Mouse (Mus musculus) embryonic facial prominence, embryonic 11.5 days (tissue): ENCODE data around the gene Xirp1. TPM values are rescaled to one million over a fixed set of nuclear protein-coding genes. Genes with fewer than 3 reads are reported as not detected.

ENCODE experiments used
- ATAC-seq: fragments of 200-750 bp; cut with Nextera tagmentation; replicated peaks from 2 replicates; pipeline ENCODE4 v1.8.0; 2017; ENCODE audit warnings: low read depth; ENCODE audit not compliant: insufficient number of reproducible peaks, low FRiP score, low TSS enrichment
- DNase-seq: peaks from one replicate; pipeline ENCODE4 v3.0.0-alpha.2; 2015; ENCODE audit warnings: low spot score
- H3K27ac ChIP-seq: fragments of 300-500 bp; sonication (generic); replicated peaks from 2 replicates; pipeline ENCODE4 v1.5.1; 2014; ENCODE audit warnings: mild to moderate bottlenecking, low read depth, low read length, control low read depth
- H3K27me3 ChIP-seq: fragments of 300-500 bp; sonication (generic); 2 replicates; pipeline ENCODE4 v1.6.1; 2014; ENCODE audit warnings: mild to moderate bottlenecking, low read length, moderate library complexity, mixed read lengths; ENCODE audit not compliant: control insufficient read depth, insufficient read depth
- H3K36me3 ChIP-seq: fragments of 300-500 bp; sonication (generic); replicated peaks from 2 replicates; pipeline ENCODE4 v1.6.1; 2014; ENCODE audit warnings: low read depth, mild to moderate bottlenecking, low read length, moderate library complexity, mixed read lengths; ENCODE audit not compliant: control insufficient read depth, insufficient read depth
- H3K4me1 ChIP-seq: fragments of 300-500 bp; sonication (generic); 2 replicates; pipeline ENCODE4 v1.6.1; 2014; ENCODE audit warnings: low read length, mixed read lengths; ENCODE audit not compliant: control insufficient read depth, insufficient read depth
- H3K4me2 ChIP-seq: fragments of 300-500 bp; sonication (generic); 2 replicates; pipeline ENCODE4 v1.6.1; 2014; ENCODE audit warnings: low read depth, mild to moderate bottlenecking, control low read depth, low read length, moderate library complexity
- H3K4me3 ChIP-seq: fragments of 300-500 bp; sonication (generic); 2 replicates; pipeline ENCODE4 v1.5.1; 2014; ENCODE audit warnings: low read depth, low read length, control low read depth
- H3K9ac ChIP-seq: fragments of 300-500 bp; sonication (generic); replicated peaks from 2 replicates; pipeline ENCODE4 v1.6.1; 2014; ENCODE audit warnings: mild to moderate bottlenecking, control low read depth, low read length
- H3K9me3 ChIP-seq: fragments of 300-500 bp; sonication (generic); replicated peaks from 2 replicates; pipeline ENCODE4 v1.6.1; 2016; ENCODE audit warnings: mild to moderate bottlenecking, low read length, inconsistent platforms, mixed read lengths; ENCODE audit not compliant: control insufficient read depth
- WGBS: fragments of 180-500 bp; shearing (Covaris S2); extraction: QIAGEN DNeasy Blood & Tissue Kit; methylation state at CpG from one replicate; pipeline ENCODE4 v1.1.7; 2014; 5-methylcytosine and 5-hydroxymethylcytosine counted together
- polyA plus RNA-seq: library from polyadenylated mRNA; unstranded; fragments of >200 nt; fragmentation: Nextera tagmentation; extraction: Ambion mirVana; gene quantifications from 2 replicates; pipeline ENCODE4 v1.2.1, GENCODE M21; 2014

Gene Xirp1
- polyA plus RNA-seq, 1 experiment from 2014 or later = 0.13 TPM

DNA sequence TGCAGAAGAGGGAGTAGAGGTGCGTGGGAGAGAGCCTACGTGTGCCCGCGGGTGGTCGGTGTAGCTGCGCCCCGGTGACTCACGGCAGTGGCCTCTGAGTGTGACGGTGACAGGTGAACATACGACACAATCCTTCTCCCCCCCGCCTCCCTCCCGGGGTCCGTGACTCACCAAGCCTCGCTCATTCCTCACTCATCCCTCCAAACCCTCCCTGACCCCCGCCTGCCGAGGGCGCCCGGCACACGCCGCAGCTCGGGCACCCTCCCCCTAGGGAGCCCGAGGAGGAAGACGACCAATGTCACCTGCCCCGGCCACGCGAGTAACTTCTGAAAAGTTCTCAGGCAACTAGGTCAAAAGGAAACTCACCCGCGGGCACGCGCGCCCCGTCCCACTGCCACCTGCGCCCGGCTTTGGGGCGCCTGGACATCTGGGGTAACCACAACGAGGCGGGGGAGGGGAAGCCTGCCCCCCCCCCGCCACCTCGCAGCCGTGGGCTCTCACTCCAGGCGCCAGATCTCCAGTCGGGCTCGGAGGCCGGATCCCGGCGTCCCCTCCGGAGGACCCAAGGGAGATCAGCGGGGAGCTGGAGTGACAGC, 40.3 kb downstream of the Xirp1 start:
- peak overlapping the region; percentile 65 for H3K4me3 ChIP-seq
- H3K9ac ChIP-seq = peak overlapping the region; percentile 62
- under 1% methylated on average over 47 of the region's 48 CpGs for WGBS
- no peak for DNase-seq
- no peak overlapping the region; the same call in 1 of the 2 replicates for H3K27ac ChIP-seq
- 0 out of 2 replicates have a peak, but pooled peaks have one; percentile 0 for ATAC-seq
- no peaks in the 10 kb centered on the region for H3K27me3 ChIP-seq
- H3K9me3 ChIP-seq = no peaks in the 10 kb centered on the region
- peaks cover 30% of the 10 kb centered on the region for H3K4me1 ChIP-seq
- no peaks in the 10 kb centered on the region for H3K36me3 ChIP-seq
- peak overlapping the region; percentile 95 for H3K4me2 ChIP-seq

DNA sequence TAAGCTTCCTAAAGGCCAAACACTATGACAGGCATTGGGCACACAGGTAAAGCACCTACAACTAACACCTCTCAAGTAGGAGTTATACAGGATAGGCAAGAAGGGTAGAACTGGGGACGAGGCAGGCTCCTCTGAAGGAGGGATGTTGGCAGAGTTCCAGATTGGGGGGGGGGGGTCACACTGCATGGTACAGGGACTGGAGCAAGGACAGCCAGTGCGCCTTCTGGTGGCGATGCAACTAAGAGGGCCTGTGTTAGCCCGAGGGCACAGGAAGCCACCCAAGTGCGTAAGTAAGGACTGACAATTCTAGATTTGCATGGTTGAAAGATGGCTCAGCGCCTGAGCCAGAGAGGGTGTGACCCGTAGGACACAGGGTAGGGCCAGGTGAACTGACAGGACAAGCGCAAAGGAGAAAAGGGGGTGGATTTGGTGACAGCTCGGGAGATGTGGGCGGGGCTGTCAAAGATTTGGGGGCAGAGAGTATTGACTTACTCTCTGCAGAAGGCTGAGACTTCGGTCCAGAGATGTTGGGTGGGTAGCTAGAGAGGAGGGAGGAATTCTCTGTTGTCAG, 41.1 kb downstream of the Xirp1 start:
- Histone ChIP-seq H3K27ac (peak overlapping the region; percentile 93), H3K9me3 (no peaks in the 10 kb centered on the region), H3K27me3 (no peaks in the 10 kb centered on the region), H3K4me1 (peaks cover 31% of the 10 kb centered on the region), H3K9ac (peak overlapping the region; percentile 62; the same call in 1 of the 2 replicates), H3K4me2 (peak overlapping the region; percentile 95), H3K36me3 (no peaks in the 10 kb centered on the region), H3K4me3 (peak overlapping the region; percentile 65)
- 2% methylated on average over 11 of the region's 11 CpGs for WGBS
- ATAC-seq (peak; percentile 30), DNase-seq (peak; percentile 56)

DNA sequence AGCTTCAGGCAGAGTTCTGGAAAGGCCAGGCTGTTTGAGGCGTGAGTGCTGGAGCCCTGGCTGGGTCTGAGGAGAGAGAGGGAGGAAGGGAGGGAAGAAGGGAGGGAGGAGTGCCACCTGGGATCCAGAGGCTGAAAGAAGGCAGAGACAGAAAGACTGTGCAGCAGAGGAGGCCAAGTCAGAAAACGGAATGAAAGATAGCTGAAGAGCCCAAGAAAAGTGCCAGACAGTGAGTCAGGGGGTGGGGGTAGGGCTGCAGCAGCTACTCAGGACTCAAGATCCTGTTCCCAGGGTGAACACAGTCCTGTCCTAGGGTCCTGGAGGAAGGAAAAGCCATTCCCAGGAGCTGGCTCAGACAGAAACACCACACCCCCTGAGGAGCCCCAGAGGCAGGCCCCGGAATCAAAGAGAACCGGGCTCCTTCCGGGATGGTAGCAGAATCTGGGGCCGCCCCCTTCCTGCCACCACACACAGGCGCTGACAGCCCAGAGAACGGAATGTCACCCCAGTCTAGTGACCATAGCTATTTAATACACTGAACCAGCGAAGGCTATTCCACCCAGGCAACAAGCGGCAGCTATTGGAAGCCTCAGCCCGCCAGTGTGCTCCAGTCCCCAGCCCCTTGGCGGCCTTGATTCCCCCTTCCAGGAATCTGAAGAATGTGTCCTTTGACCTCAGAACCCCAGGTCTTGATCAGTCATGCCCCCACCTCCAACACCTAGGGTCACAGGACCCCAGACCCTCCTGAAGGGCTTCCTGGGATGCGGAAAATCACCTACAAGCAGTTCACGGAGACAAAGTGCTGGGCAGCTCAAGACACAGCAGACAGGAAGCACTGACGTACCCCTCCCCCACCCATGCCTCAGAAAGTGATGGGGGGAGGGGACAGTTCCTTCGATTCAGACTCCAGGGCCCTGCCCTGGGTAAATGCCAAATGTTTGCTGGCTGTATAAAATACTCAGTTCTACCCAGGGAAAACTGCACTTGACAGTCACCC, 41.9 kb downstream of the Xirp1 start:
- ATAC-seq = peak; percentile 14
- peaks cover 31% of the 10 kb centered on the region for H3K4me1 ChIP-seq
- H3K4me2 ChIP-seq = peak overlapping the region; percentile 95
- no peaks in the 10 kb centered on the region for H3K9me3 ChIP-seq
- no peaks in the 10 kb centered on the region for H3K27me3 ChIP-seq
- WGBS = under 1% methylated on average over 16 of the region's 16 CpGs
- peak overlapping the region; percentile 93 for H3K27ac ChIP-seq
- DNase-seq = peak; percentile 86
- peak overlapping the region; percentile 31 for H3K4me3 ChIP-seq
- peak overlapping the region; percentile 8 for H3K9ac ChIP-seq
- no peaks in the 10 kb centered on the region for H3K36me3 ChIP-seq

DNA sequence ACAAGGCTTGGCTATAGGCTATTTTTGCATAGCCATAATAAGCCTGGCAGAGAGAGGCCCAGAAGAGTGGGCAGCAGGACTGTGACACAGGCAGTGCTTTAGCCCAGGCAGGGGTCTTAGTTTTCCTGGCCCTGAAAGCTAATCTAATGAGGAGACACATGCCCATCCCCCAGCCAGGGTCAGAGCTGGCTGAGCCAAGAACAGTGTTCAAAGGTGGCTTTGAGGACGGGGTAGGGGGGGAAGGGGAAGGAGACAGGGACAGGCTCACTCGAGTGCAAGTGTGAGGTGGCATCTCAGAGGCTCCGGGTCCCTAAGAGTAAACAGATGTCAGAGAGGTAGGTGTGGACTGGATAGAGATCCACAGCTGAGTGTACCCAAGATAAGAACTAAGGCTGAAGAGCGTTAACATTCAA, 42.6 kb downstream of the Xirp1 start:
- H3K9me3 ChIP-seq = no peaks in the 10 kb centered on the region
- H3K4me1 ChIP-seq = peaks cover 30% of the 10 kb centered on the region
- H3K9ac ChIP-seq = peak overlapping the region; percentile 8; the same call in 1 of the 2 replicates
- DNase-seq = no peak
- peak overlapping the region; percentile 95 for H3K4me2 ChIP-seq
- 4% methylated on average over 4 of the region's 4 CpGs for WGBS
- H3K27ac ChIP-seq = peak overlapping the region; percentile 93
- ATAC-seq = no peak
- no peaks in the 10 kb centered on the region for H3K27me3 ChIP-seq
- no peak overlapping the region for H3K4me3 ChIP-seq
- no peaks in the 10 kb centered on the region for H3K36me3 ChIP-seq

DNA sequence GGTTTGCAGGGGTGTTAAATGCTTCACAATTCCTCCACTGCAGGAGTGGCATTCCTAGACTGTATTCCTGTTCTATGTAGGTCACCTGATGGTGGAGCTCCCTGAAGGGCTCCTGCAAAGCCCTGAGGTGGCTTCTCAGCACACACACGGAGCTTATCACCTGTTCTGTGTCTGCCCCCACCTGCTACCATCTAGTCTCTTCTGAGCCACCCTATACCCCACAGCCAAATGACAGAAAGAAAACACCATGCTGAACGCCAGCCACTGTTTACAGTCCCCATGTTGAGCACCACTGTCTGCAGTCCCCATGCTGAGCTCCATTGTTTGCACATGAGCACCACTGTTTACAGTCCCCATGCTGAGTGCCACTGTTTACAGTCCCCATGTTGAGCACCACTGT, 43.6 kb downstream of the Xirp1 start:
- ATAC-seq (no peak), DNase-seq (no peak)
- Histone ChIP-seq H3K4me2 (no peak overlapping the region), H3K27me3 (no peaks in the 10 kb centered on the region), H3K9ac (no peak overlapping the region), H3K36me3 (no peaks in the 10 kb centered on the region), H3K4me1 (peaks cover 29% of the 10 kb centered on the region), H3K9me3 (no peaks in the 10 kb centered on the region), H3K4me3 (no peak overlapping the region), H3K27ac (no peak overlapping the region)
- 61% methylated on average over 2 of the region's 2 CpGs for WGBS

DNA sequence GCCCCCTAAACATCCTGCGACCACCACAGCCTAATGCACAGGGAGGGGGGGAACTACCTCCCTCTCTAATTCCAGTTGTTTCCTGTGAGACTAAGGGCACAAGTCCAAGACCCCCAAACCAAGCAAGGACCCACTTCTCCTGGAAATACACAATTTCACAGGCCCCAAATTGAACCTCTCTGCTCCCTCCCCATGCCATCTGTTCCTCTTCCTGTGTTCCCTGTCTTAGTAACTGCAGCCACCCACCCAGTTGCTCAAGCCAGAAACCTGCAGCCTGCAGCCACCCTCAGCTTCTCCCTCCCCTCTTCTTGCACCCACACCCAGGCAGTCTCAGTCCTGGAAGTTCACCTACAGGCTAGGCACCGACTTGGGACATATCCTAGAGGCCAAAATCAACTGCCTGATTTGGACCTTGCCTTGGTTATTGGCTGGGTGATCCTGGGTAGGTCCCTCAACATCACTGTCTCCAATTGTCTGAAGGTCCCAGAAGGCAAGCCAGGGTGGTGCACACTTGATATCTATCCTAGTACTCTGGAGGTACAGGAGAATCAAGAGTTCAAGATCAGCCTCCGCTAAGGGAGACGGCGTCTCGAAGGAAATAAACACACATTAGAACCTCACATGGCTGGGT, 44.5 kb downstream of the Xirp1 start:
- no peaks in the 10 kb centered on the region for H3K27me3 ChIP-seq
- H3K9ac ChIP-seq = no peak overlapping the region
- ATAC-seq (no peak), DNase-seq (no peak)
- H3K4me1 ChIP-seq = peaks cover 26% of the 10 kb centered on the region
- H3K36me3 ChIP-seq = no peaks in the 10 kb centered on the region
- WGBS = 83% methylated on average over 6 of the region's 6 CpGs
- no peak overlapping the region for H3K4me3 ChIP-seq
- H3K4me2 ChIP-seq = no peak overlapping the region
- no peaks in the 10 kb centered on the region for H3K9me3 ChIP-seq
- H3K27ac ChIP-seq = 0 out of 2 replicates have a peak overlapping the region, but pooled peaks have one; percentile 20

DNA sequence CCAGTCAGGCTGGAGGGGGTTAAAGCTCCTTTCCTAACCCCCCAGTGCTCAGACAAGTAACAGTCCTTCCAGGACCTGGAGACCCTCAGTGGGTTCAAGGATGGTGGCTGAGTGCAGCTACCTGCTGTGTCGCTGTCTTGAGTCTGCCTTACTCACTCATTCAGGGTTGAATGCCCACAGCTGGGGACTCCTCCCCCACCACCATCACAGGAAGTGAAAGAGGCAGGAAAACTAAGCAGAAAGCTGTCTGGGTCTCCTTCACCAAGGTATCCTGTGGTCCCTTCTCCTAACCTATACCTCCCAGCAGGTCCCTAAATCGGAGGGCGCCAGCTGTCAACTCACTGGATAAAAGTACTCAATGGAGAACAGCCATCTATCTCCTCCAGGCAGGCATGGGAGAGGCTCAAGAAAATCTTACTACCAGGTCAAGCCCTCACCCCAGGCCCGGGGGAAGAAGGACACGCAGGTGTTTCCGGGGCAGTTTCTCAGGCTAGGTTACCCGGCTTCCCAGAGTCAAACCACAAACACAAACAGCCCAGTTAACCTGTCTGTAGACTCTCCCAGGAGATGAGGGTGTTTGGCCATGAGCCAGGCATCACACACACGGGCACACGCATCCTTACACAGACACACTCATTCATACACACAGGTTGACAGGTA, 45.1 kb downstream of the Xirp1 start:
- 49% methylated on average over 9 of the region's 9 CpGs for WGBS
- ATAC-seq (no peak), DNase-seq (no peak)
- Histone ChIP-seq H3K27ac (0 out of 2 replicates have a peak overlapping the region, but pooled peaks have one; percentile 28), H3K9ac (no peak overlapping the region), H3K9me3 (no peaks in the 10 kb centered on the region), H3K36me3 (no peaks in the 10 kb centered on the region), H3K4me3 (no peak overlapping the region), H3K4me2 (no peak overlapping the region; the same call in 1 of the 2 replicates), H3K4me1 (peaks cover 26% of the 10 kb centered on the region), H3K27me3 (no peaks in the 10 kb centered on the region)
